Mouse (Mus musculus): ENCODE measurements at regions not wholly inside any gene's neighbourhood (a gene's known extent, or its start where the extent isn't known, plus 50 kb on each side); places are given as distances from the start of the nearest gene placed in this dataset.

DNA sequence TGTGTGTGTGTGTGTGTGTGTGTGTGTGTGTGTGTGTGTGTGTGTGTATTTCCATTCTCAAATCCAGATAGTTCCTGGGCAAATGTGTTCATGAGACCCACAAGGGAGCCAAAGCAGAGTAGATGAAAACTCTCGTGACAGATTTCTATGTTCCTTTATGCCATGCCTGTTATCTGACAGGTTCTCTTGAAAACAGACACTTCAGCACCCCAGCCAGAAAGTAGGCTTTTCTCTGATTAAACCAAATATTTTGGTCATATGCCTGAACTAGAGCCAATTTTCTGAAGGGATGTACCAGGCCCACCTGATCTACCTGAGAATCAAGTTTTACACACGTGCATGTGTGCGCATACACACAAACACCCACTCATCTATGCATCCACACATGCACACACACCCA lies 95.5 kb downstream of the Psat1 start:
- no peak for DNase-seq

- DNase-seq: no peak
These were observed 96.4 kb downstream of the Psat1 start for GRCm38 (mm10) chr19:15850722-15851121.

DNA sequence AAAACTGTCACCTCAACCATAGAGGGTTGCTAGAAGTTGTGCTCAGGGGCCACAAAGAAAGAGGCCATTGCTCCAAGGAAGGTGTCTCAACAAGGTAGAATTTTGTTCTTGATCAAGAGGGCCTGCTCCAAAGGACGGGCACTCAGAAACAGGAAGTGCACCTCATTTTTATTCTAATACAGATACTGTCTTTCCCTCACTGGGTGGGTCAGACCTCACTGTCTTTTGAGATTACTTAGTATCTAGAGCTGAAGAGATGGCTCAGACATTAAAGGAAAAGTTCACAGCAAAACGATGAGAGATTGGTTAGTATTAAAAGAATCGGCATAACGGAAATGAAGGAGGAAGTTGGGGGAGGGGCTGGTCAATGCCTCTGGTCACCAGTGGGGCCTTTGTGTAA lies 97.9 kb downstream of the Psat1 start:
- DNase-seq: no peak

- no peak for DNase-seq
These were observed 108.8 kb downstream of the Psat1 start for GRCm38 (mm10) chr19:15838327-15838726.

DNA sequence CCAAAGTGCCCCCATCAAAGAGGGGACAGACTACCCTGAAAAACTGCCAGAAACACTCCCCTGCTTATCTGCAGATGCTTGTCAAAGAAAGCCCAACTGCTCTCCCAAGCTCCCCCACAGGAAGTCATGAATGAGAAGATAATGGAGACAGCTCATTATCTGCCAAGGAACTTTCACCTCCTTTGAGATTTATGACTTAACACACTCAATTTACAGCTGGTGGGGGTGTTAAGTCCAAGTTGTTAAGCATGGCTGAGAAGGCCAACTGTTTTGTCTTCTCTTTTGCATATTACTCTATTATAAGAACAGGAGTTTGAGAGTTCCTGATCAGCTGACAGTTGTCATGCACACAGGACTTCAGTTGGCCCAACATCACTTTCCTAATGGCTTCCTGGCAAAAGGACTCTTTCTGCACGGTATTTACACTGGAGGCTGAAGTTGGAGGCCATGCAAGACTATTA lies 109.4 kb downstream of the Psat1 start:
- DNase-seq: no peak

- no peak for DNase-seq
These were observed 110.0 kb downstream of the Psat1 start for GRCm38 (mm10) chr19:15836956-15837714.

- DNase-seq: no peak
These were observed 110.8 kb downstream of the Psat1 start for GRCm38 (mm10) chr19:15836201-15836955.

DNA sequence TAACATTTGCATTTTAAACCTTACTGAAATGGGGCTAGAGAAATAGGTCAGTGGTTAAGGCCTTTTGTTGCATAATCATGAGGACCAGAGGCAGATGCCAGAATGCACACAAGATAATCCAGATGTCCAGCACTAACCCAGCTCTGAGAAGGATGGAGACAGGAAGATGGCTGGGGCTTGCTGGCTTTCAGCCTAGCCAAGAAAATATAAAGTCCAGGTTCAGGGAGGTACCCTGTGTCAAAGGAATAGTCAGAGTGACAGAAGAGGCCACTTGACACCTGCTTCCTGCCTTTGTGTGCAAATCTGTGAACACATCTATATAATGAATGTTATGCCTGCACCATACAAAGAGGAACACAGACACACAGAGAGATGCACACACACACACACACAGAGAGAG lies 116.8 kb downstream of the Psat1 start:
- no peak for DNase-seq

DNA sequence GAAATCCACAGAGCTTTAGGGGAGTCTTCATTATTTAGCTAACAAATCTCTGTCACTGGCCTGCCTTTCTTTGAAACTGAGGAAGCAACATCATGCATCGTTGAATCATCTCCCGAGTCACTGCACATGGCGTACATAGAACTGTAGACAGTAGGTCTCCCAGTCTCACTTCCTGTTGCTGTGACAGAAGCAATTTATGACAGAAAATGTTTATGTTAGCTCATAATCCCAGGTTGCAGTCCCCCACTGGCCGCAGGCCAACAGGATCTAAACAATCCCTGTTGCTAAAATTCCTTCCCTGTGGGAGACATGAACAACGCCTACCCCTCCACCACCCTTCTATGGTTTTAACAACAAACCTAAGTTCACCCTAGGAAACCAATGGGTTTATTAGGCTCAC lies 118.0 kb downstream of the Psat1 start:
- DNase-seq: no peak

DNA sequence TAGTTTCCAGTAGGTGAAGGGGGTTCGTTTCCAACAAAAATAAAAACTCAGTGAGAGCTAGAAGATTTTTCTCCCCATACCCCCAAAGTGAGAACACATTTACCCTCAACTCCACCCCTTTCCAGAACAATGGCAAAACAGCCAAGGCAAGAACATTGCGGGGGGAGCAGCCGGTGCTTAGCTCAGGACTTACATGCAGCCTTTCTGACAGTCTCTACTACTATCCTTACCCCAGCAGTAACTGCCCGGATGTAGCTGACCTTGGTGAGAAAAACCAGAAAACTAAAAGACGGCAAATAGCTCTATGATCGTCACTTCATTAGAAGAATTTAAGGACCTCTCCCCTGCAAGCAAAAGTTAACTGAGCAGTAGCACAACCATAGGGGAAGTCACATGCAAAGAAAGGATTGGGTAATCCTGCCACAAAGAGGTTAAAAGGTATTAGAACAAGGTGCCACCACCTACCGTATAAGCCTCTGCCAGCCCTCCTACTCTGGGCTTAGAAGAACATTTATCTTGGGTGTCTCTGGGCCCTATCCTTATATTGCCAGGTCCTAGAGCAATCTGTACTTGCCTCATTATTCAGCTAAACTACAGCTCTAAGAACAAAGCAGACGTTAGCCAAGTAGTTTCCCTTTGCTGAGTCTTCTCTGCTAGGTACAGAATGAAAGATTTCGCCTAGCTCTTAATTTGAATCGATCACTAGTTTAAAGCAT lies 119.0 kb downstream of the Psat1 start:
- no peak for DNase-seq

GRCm38 (mm10) chr19:15827120-15827989 lies 119.8 kb downstream of the Psat1 start:
- no peak for DNase-seq

DNA sequence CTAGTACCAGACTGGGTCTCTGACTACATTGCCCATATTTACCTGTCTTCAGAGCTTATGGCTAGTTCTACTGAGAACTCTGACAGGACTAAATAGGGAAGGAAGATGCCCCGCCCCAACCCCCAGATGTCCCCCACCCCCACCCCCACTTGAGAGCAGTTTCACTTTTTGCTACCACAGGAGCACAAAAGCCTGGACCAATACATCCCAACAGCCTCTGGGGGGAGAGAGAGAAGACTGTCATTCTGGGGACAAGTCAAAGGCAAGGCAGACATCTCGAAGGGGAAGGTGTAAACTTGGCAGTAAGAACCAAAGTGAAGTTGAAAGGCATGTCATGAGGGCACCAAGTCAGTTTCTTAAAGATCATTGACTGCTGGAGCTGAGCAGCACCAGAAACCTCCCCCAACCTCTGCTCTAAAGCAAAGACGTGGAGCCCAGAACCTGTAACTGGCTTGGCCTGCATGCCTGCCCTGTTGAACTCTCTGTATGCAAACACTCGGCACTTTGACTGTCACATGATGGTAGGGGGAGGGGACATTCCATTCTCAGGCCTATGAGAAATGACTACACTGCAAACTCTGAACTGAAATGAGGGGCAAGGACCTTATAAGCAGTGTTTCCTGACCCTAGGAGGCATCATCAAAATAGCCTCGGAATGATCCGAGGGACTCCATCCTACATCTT lies 123.3 kb downstream of the Psat1 start:
- DNase-seq: no peak

DNA sequence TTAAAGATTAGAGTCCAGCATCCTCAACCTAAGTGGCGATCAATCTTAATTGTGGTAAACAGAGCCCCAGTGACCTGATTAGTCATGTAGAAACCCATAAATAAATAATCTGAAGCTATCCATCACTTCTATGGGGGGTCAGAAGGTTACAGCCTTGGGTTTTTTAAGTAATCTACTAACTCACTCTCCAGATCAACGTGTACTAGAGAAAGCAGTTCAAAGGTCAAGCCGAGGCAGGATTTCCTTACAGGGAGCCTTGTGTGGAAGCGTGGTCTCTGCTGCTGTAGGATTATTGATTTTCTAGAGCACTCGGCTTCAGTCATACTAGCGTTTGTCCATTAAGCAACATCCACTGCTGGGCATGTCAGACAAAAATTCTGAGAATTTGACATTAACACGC lies 127.1 kb downstream of the Psat1 start:
- no peak for DNase-seq

GRCm38 (mm10) chr19:15815166-15815565 lies 132.0 kb downstream of the Psat1 start:
- DNase-seq: no peak

DNA sequence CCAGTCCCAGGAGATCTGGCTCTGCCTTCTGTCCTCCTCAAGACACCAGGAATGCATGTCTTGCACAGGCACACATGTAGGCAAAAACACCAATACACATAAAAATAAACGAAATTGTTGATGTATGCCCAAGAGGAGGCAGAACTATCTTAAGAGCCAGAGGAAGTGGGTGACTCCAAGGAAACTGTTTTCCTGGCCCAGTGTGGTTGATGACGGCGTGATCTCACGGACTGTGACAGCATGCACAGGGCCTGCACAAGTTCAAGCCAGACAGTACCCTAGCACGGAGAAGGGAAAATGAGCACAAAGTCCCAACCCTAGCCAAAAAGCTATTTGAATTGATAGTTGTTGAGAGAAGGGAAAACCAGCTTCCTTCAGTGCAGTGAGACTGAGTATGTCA lies 138.1 kb downstream of the Psat1 start:
- no peak for DNase-seq

DNA sequence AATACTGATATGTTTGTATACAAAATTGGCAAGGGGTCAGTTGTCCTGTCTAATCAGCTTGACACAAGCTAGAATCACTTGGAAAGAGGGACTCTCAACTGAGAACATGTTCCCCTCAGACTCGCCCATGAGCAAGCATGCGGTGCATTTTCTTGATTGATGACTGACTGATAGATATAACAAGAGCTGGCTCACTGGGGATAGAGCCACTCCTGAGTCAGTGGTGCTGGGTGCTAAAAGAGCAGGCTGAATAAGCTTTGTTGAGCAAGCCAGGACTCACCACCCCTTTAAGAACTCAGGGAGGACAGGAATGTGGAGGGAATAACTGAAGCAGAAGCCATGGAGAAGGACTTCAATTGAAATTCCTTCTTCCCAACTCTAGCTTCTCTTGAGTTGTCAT lies 139.5 kb downstream of the Psat1 start:
- DNase-seq: no peak

DNA sequence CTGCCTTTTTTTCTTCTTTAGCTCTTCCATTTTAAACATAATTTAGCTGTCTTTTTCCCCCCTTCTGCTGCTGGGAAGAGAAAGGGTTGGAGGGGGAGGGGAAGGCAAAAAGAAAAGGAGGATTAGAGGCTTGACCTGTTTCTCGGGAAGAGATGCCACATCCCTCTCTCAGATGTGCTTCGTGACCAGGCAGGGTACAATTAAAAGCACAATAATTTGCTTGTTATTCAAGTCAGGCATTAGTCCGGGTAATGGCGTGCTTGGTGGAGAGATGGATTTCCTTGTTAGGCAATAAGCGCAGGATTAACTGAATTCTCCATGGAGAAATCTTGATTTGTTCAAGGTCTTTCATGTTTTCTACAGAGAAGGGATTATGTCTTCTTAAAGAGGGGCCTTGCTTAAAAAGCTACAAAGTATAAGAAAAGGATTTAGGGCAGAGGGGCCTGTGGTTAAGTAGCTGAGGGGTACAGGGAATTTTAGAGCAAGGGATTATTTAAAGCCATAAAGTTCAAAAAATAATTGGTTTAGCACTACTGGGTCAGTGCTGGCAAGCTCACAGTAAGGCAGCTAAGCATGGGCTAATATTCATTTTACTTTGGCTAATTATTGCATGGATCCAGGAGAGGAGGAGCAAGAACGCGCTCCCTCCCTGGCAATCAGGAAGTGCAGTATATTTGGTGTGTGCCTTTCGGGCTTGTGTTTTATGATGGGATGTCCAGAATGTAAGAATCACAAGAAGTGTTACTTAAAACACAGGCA lies 143.8 kb downstream of the Psat1 start:
- DNase-seq: no peak

- no peak for DNase-seq
These were observed 144.5 kb downstream of the Psat1 start for GRCm38 (mm10) chr19:15802641-15803040.

DNA sequence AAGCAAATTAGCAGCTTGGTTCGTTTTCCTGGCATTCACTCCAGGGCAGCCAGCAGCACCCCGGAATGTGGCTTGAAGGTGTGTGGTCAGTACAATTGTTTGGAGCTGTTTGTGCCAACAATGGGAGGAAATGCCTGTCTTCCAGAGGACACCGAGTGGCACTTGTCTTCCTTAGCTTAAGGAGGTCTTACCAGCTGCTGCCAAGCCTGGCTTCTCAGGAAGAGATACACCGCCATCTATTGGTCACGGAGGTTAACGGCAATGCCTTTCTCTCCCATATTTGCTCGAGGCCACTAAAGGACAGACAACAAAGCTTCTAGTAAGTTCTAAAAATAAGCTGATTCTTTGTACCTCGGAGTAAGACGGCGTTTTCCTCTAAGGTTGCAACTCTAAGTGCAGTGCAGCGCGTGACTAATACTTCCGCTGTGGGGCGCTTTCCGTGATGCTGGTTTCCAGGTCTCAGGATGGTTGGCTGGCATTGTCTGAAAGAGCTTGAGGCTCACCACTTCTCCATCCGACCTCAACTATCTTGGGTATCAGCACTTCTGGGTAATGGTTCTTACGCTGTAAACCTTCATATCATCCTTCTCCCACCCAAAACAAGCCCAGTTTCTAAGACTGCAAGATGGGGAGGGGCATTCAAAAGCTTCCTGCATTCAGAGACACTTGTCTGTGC lies 145.2 kb downstream of the Psat1 start:
- peak; percentile 45 for DNase-seq

DNA sequence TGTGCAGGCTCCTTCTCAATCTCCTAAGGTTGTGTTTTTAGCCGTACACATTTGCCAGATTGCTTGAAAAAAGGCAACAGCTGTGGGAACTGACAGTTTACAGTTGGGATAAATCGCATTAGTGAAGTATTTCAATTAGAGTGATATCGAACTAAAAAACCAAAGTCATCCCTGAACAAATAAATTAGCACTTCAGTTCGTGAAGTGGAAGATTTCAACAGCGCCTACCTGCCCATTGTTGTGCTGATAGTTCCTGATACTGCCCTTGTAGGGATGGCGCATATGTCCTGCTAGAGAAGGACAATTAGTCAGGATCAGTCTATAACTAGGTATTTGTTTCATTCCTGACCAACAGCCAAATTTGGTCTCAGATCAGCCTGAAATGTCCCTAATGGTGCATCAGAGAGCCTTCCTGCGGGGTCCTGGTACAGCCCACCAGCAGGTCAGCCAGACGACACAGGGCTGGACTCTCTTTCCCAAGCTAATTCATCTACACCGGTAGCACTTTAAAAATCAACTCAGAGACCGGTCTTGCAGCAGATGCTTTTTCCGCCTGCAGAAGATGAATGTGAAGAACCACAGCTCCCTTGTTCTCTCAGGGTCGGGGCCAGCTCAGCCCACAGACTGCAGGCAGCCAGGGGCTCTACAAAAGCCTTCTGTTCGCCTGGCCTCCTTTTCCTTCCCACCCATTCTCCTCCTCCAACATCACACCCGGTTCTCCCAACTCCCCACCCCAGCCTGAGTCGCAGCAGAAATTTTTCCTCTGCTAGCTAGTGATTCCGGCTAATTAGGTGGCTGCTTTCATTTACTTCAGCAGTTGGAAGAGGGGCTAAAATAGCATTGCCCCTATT lies 146.1 kb downstream of the Psat1 start:
- DNase-seq: peak; percentile 8
